Mouse (Mus musculus) midbrain, embryonic 16.5 days (tissue): ENCODE results near the gene Tifab. TPM values are rescaled to one million over a fixed set of nuclear protein-coding genes. Genes with fewer than 3 reads are reported as not detected.

Experiments used
- ATAC-seq: fragments of 200-750 bp; cut with Nextera tagmentation; 2 replicates; pipeline ENCODE4 v1.8.0; 2017; ENCODE audit warnings: moderate TSS enrichment
- H3K27ac ChIP-seq: fragments of 300-500 bp; sonication (generic); 2 replicates; pipeline ENCODE4 v1.5.1; 2014; ENCODE audit warnings: mild to moderate bottlenecking, low read length, mixed read lengths
- H3K27me3 ChIP-seq: fragments of 300-500 bp; sonication (generic); 2 replicates; pipeline ENCODE4 v1.6.1; 2014; ENCODE audit warnings: low read depth, low read length, mixed read lengths; ENCODE audit not compliant: control insufficient read depth, insufficient read depth
- H3K36me3 ChIP-seq: fragments of 300-500 bp; sonication (generic); 2 replicates; pipeline ENCODE4 v1.6.1; 2014; ENCODE audit warnings: mild to moderate bottlenecking, low read length, moderate library complexity, mixed read lengths; ENCODE audit not compliant: control insufficient read depth, insufficient read depth
- H3K4me1 ChIP-seq: fragments of 300-500 bp; sonication (generic); 2 replicates; pipeline ENCODE4 v1.6.1; 2014; ENCODE audit warnings: mild to moderate bottlenecking, low read length, mixed read lengths; ENCODE audit not compliant: control insufficient read depth, insufficient read depth
- H3K4me2 ChIP-seq: fragments of 300-500 bp; sonication (generic); 2 replicates; pipeline ENCODE4 v1.6.1; 2014; ENCODE audit warnings: mild to moderate bottlenecking, low read length, mixed read lengths
- H3K4me3 ChIP-seq: fragments of 300-500 bp; sonication (generic); 2 replicates; pipeline ENCODE4 v1.5.1; 2014; ENCODE audit warnings: low read depth, mild to moderate bottlenecking, low read length, moderate library complexity, mixed read lengths
- H3K9ac ChIP-seq: fragments of 300-500 bp; sonication (generic); 2 replicates; pipeline ENCODE4 v1.6.1; 2014; ENCODE audit warnings: low read depth, low read length, mixed read lengths
- H3K9me3 ChIP-seq: fragments of 300-500 bp; sonication (generic); replicated peaks from 2 replicates; pipeline ENCODE4 v1.6.1; 2014; ENCODE audit warnings: mild to moderate bottlenecking, low read length, mixed read lengths; ENCODE audit not compliant: control insufficient read depth, poor library complexity, severe bottlenecking
- WGBS: fragments of 180-500 bp; shearing (Covaris S2); extraction: QIAGEN DNeasy Blood & Tissue Kit; methylation state at CpG from one replicate; pipeline ENCODE4 v1.1.7; 2014; 5-methylcytosine and 5-hydroxymethylcytosine counted together
- polyA plus RNA-seq: library from polyadenylated mRNA; unstranded; fragments of >200 nt; fragmentation: Nextera tagmentation; extraction: Ambion mirVana; gene quantifications from 2 replicates; pipeline ENCODE4 v1.2.1, GENCODE M21; 2015

The Tifab gene
- 0.91 and 0.93 TPM in 2 replicates for polyA plus RNA-seq

DNA sequence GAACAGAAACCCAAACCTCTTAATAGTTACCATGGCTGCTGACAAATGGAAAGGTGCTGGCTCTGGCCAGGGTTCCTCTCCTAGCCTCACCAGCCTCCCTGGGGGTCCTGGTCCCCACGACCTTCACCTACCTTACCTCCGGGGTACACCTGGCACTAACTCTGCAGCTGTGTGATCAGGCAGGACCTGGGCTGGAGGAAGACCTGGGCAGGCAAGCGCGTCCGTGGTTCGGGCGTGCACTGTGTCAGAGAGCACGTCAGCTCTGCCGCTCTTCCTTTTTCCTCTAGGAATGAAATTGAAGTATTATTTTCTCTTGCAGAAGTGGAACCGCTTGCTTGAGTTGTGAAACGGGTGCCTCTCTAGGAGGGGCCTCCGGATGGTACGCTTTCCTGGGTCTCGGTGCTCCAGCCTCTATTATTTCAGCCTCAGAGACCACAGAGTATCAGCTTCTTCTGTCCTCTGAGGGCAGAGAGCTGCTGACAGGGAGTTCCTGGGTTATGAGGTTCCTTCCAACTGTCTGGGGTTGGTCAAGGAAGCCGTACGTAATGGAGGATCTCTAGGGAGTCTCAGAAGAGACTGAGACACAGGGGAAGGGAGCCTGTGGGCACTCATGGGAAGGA, at the start of gene Tifab:
Gene Tifab (minus strand): TSS at position 470 of the 620 bp plus-strand sequence.
- H3K36me3 ChIP-seq = no peaks in the 10 kb centered on the region
- WGBS = 89% methylated on average over 16 of the region's 16 CpGs
- H3K9me3 ChIP-seq = no peaks in the 10 kb centered on the region
- no peak for ATAC-seq
- H3K4me3 ChIP-seq = no peak within 1 kb of the TSS
- no peaks in the 10 kb centered on the region for H3K4me1 ChIP-seq
- H3K4me2 ChIP-seq = no peak within 1 kb of the TSS
- H3K27me3 ChIP-seq = no peaks in the 10 kb centered on the region
- no peak within 1 kb of the TSS for H3K9ac ChIP-seq
- H3K27ac ChIP-seq = no peak within 1 kb of the TSS

DNA sequence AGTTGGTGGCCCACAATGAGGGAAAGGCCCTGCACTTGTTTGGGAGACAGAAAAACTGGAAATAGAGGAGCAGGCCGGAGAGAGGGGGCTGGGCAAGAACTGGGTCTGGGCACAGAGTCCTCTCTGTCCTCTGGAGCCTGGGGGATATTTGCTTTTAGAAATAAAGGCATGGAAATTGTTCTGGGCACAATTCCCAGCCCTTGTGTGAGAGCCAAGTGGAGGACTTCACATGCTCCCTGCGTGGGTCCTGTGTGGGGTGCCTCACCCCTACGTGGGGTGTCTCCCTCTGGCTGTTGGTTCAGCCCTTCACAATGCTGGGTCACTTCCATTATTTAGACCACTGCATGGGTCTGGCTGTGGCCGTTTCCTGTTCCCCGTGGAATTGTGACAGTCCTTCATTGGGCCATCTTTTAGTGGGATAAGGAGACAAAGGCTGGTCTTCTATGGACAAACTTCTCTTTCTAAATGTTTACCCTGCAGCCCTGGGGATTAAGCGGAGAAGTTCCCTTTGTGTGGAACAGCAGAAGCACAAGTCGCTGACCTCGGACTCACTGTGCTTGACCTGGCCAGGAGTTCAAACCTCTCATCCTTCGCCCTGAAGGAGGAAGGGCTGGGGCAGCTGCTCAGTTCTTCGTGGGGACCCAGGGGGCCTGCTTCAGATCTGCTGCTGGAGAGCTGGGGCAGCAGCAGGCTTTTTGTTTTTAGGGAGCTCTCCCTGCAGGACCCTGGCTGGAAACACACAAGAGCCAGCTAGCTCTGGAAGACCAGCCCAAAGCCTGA, 47.7 kb upstream of the Tifab start:
- WGBS = 14% methylated on average over 10 of the region's 10 CpGs
- H3K9me3 ChIP-seq = no peaks in the 10 kb centered on the region
- no peaks in the 10 kb centered on the region for H3K36me3 ChIP-seq
- no peak overlapping the region for H3K27ac ChIP-seq
- ATAC-seq = no peak
- no peak overlapping the region for H3K4me2 ChIP-seq
- no peak overlapping the region for H3K4me3 ChIP-seq
- H3K9ac ChIP-seq = no peak overlapping the region
- peaks cover 16% of the 10 kb centered on the region for H3K4me1 ChIP-seq
- H3K27me3 ChIP-seq = peaks cover 22% of the 10 kb centered on the region

DNA sequence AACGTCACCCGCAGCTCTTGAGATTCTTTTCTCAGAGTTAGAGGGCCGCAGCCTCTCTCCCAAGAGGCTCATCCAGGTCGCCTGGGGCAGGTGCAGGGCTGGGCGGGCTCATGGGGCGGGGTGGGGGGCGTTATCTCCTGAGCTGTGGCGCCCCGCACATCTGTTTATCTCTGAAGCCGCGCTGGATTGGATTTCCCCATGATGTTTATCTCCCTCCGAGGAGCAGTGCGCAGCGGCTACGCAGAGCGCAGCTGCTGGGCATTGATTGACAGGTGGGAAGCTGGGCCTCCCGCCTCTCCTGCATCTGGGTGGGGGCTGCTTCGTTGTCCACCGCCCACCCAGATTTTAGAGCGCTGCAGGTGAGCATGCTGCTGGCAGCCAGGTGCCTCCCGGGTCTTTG, 44.9 kb upstream of the Tifab start:
- Histone ChIP-seq H3K36me3 (no peaks in the 10 kb centered on the region), H3K9ac (no peak overlapping the region), H3K9me3 (no peaks in the 10 kb centered on the region), H3K4me3 (no peak overlapping the region), H3K27ac (no peak overlapping the region), H3K4me1 (peaks cover 17% of the 10 kb centered on the region), H3K27me3 (peaks cover 16% of the 10 kb centered on the region), H3K4me2 (no peak overlapping the region)
- no peak for ATAC-seq
- 6% methylated on average over 21 of the region's 21 CpGs for WGBS

GRCm38 (mm10) chr13:56222849-56223246, 44.2 kb upstream of the Tifab start:
- H3K27ac ChIP-seq = no peak overlapping the region
- no peak overlapping the region for H3K4me2 ChIP-seq

DNA sequence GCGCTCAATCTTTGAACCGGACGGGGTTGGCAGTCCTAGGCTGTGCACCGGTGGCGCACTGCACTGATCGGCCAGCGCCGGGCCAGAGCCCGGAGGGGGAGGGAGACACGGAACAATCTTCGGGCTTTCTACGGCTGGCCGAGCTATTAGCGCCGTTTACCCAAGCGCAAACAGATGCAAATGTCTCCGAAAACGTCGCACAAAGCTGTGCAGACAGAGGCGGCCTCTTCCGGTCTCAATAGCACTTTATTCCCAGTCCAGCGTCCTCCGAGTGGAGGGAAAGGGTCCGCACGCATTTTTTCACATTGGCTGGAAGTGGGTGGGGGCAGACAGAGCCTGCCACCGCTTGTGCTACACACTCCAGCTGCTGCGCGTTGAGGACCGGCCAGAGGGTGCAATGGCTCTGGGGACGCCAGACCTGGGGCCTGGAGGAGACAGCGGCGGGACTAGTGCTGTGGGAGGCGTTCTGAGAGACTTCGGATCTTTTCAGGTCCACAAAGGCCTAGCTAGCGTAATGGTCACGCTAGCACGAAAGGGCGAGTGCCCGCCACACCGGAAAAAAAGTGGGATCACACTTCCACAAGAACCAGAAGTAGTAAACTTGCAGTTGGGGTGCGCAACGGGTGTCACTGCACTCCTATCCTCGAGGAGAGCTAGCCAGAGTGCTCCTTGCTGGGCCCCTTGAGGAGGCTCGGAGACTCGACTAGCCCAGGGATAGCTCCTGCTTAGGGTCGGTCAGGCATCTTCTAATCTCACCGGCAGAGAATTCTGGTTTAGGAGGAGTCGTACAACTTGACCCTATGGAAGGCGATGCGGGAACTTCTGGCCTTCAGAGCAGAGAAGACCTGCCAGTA, 43.5 kb upstream of the Tifab start:
- peak overlapping the region; percentile 55 for H3K9ac ChIP-seq
- no peaks in the 10 kb centered on the region for H3K9me3 ChIP-seq
- no peaks in the 10 kb centered on the region for H3K36me3 ChIP-seq
- peaks cover 17% of the 10 kb centered on the region for H3K4me1 ChIP-seq
- H3K27ac ChIP-seq = no peak overlapping the region; the same call in 1 of the 2 replicates
- 3% methylated on average over 50 of the region's 50 CpGs for WGBS
- peak; percentile 63; the same call in 1 of the 2 replicates for ATAC-seq
- H3K27me3 ChIP-seq = peaks cover 19% of the 10 kb centered on the region
- peak overlapping the region; percentile 56 for H3K4me2 ChIP-seq
- H3K4me3 ChIP-seq = peak overlapping the region; percentile 26

More at GRCm38 (mm10) chr13:56222849-56223246, 44.2 kb upstream of the Tifab start:
- no peaks in the 10 kb centered on the region for H3K9me3 ChIP-seq
- peaks cover 17% of the 10 kb centered on the region for H3K4me1 ChIP-seq
- no peak for ATAC-seq
- 6% methylated on average over 4 of the region's 4 CpGs for WGBS
- H3K4me3 ChIP-seq = no peak overlapping the region
- H3K27me3 ChIP-seq = peaks cover 19% of the 10 kb centered on the region
- H3K36me3 ChIP-seq = no peaks in the 10 kb centered on the region
- no peak overlapping the region for H3K9ac ChIP-seq

DNA sequence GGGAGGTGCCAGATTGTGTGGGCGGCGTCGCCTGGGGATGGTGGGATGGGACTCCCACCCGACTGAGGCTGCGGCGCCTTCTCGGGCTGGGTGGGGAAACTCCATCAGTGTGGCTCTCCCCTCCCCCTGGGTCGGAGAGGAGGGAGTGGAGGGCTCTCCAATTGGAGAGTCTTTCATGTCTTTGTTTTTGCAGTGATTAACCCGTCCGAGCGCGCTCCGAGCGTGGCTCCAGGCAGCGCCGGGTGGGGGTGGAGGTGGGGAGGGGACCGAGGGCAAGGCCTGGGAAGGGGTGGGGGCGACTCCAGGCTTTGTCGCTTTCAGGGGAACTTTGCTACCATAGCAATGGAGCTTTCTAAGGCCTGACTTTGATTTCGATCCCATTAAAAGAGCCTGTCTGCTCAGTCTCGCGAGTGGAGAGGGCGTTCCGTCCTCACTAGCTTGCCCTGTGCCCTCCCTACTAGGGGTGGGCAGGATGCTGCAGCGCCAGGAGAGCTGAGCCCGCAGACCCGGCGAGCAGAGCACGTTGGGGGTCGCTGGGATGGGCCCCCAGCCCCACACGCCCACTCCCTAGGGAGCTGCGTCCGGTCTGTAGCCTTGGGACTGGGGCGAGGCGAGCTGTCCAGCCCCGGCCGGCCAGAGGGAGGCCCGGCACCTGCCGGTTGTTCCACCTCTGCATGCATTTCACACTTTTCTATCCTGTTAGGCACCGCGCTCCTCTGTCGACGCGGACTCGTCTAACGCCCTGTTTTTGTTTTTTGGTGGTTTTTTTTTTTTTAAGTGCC, 42.6 kb upstream of the Tifab start:
- no peak overlapping the region for H3K27ac ChIP-seq
- no peaks in the 10 kb centered on the region for H3K36me3 ChIP-seq
- ATAC-seq = peak; percentile 81
- H3K4me2 ChIP-seq = peak overlapping the region; percentile 56
- no peaks in the 10 kb centered on the region for H3K9me3 ChIP-seq
- H3K27me3 ChIP-seq = peaks cover 23% of the 10 kb centered on the region
- 2% methylated on average over 44 of the region's 46 CpGs for WGBS
- peak overlapping the region; percentile 50 for H3K9ac ChIP-seq
- H3K4me3 ChIP-seq = peak overlapping the region; percentile 26
- H3K4me1 ChIP-seq = peaks cover 17% of the 10 kb centered on the region

DNA sequence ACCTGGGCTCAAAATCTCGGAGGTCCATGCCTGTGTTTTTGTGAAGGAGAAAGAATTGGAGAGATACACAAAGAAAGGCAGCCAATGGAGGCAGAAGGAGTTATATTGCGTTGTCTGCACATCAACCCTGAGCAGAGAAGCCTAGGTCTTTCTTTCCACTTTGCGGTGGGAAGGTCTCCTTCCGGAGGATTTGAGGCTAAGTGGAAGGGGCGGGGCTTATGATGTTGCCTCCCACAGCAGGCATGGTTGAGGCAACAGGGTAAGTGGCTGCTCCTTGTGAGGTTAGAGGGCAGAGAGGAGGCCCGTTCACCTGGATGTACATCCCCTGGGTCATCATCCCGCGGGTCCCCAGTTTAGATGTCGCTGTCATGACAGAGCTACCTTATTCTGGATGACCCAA, 40.6 kb upstream of the Tifab start:
- Histone ChIP-seq H3K27me3 (peaks cover 23% of the 10 kb centered on the region), H3K9ac (no peak overlapping the region), H3K4me1 (peaks cover 21% of the 10 kb centered on the region), H3K27ac (no peak overlapping the region), H3K4me2 (no peak overlapping the region), H3K4me3 (no peak overlapping the region), H3K36me3 (no peaks in the 10 kb centered on the region), H3K9me3 (no peaks in the 10 kb centered on the region)
- WGBS = 62% methylated on average over 9 of the region's 9 CpGs
- no peak for ATAC-seq

GRCm38 (mm10) chr13:56216090-56216489, 37.4 kb upstream of the Tifab start:
- Histone ChIP-seq H3K4me1 (peaks cover 6% of the 10 kb centered on the region), H3K9ac (no peak overlapping the region), H3K4me2 (no peak overlapping the region), H3K4me3 (no peak overlapping the region), H3K36me3 (no peaks in the 10 kb centered on the region), H3K27me3 (peaks cover 7% of the 10 kb centered on the region), H3K27ac (no peak overlapping the region), H3K9me3 (peaks cover under 1% of the 10 kb centered on the region; the same call in 1 of the 2 replicates)
- WGBS = 5% methylated on average over 4 of the region's 4 CpGs
- ATAC-seq = no peak
